Mouse (Mus musculus): ENCODE data around the gene Rasgef1a.

- TF ChIP-seq CTCF (IDR thresholded peaks at IDR 0.05 in 2 of 3, conservative IDR thresholded peaks at IDR 0.05 in 1 of 3; ENCODE audit: control insufficient read depth in 1 of 3, insufficient read depth in 1 of 3, low read depth in 2 of 3, low read length in 3 of 3, poor library complexity in 1 of 3, severe bottlenecking in 1 of 3): peak in 2 of 3 experiments; percentile 14 to 38; a peak in 3 of 6 replicates
- no peak for TF ChIP-seq HCFC1 (IDR thresholded peaks at IDR 0.05; ENCODE audit: low read depth, low read length)
- TF ChIP-seq MYC (IDR thresholded peaks at IDR 0.05; ENCODE audit: low read depth, low read length): no peak
- peak; percentile 22; the same call in 1 of the 2 replicates for TF ChIP-seq SMC3 (IDR thresholded peaks at IDR 0.05; ENCODE audit: low read depth, low read length)
- TF ChIP-seq POLR2A (IDR thresholded peaks at IDR 0.05; ENCODE audit: control insufficient read depth in 1 of 2, insufficient read depth in 1 of 2, low read depth in 1 of 2, low read length in 2 of 2, poor library complexity in 1 of 2): no peak
- no peak for TF ChIP-seq BHLHE40 (IDR thresholded peaks at IDR 0.05; ENCODE audit: borderline replicate concordance, low read depth, low read length)
- no peak for TF ChIP-seq TBP (IDR thresholded peaks at IDR 0.05; ENCODE audit: low read depth, low read length)
- TF ChIP-seq KAT2A (conservative IDR thresholded peaks at IDR 0.05; ENCODE audit: low read depth, low read length): no peak
- no peak for TF ChIP-seq MEF2A (IDR thresholded peaks at IDR 0.05; ENCODE audit: extremely low read depth, insufficient replicate concordance, low read depth, low read length, poor library complexity, severe bottlenecking)
- no peak for TF ChIP-seq UBTF (IDR thresholded peaks at IDR 0.05; ENCODE audit: borderline replicate concordance, insufficient read depth, low read depth, low read length)
- TF ChIP-seq ZNF384 (IDR thresholded peaks at IDR 0.05; ENCODE audit: low read depth, low read length): no peak
- no peak for TF ChIP-seq ZC3H11A (IDR thresholded peaks at IDR 0.05; ENCODE audit: low read depth, low read length)
- no peak for TF ChIP-seq USF1 (IDR thresholded peaks at IDR 0.05; ENCODE audit: low read depth, low read length)
Observed at GRCm38 (mm10) chr6:118111810-118112209, 100.6 kb downstream of the Rasgef1a start.
